Mouse (Mus musculus) liver, adult 2 months (tissue): ENCODE data around the gene Atp5b. TPM values are rescaled to one million over a fixed set of nuclear protein-coding genes. Genes with fewer than 3 reads are reported as not detected.
A peak's percentile ranks its signal among the peaks of the same experiment; 100 is the strongest.

Experiments used
- DNase-seq: peaks from one replicate; pipeline ENCODE4 v3.0.0-alpha.2; 2011; ENCODE audit warnings: low read depth, low spot score; ENCODE audit errors: extremely low read depth
- H3K27ac ChIP-seq: fragments of 200-500 bp; replicated peaks from 2 replicates; pipeline ENCODE4 v1.5.1; 2012; ENCODE audit warnings: low read depth, mild to moderate bottlenecking, control low read depth, inconsistent platforms, low read length; ENCODE audit not compliant: insufficient read depth
- H3K27me3 ChIP-seq: fragments of 200-500 bp; 2 replicates; pipeline ENCODE4 v1.6.1; 2012; ENCODE audit warnings: mild to moderate bottlenecking, moderate library complexity, low read length, inconsistent platforms; ENCODE audit not compliant: control insufficient read depth, insufficient read depth
- H3K36me3 ChIP-seq: fragments of 200-500 bp; 2 replicates; pipeline ENCODE4 v1.6.1; 2012; ENCODE audit warnings: low read length, inconsistent platforms; ENCODE audit not compliant: control insufficient read depth, insufficient read depth
- H3K4me1 ChIP-seq: fragments of 200-500 bp; 2 replicates; pipeline ENCODE4 v1.6.1; 2011; ENCODE audit warnings: low read length; ENCODE audit not compliant: control insufficient read depth, insufficient read depth
- H3K4me3 ChIP-seq: fragments of 200-500 bp; 2 replicates; pipeline ENCODE4 v1.5.1; 2011; ENCODE audit warnings: low read depth, mild to moderate bottlenecking, control low read depth, low read length, moderate library complexity; ENCODE audit not compliant: insufficient read depth
- H3K79me2 ChIP-seq: fragments of 200-500 bp; 2 replicates; pipeline ENCODE4 v1.6.1; 2012; ENCODE audit warnings: inconsistent platforms, mild to moderate bottlenecking, low read length, moderate library complexity; ENCODE audit not compliant: control insufficient read depth, insufficient read depth
- H3K9ac ChIP-seq: fragments of 200-500 bp; 2 replicates; pipeline ENCODE4 v1.6.1; 2012; ENCODE audit warnings: low read depth, mild to moderate bottlenecking, control low read depth, inconsistent platforms, low read length
- CTCF ChIP-seq: fragments of 200-500 bp; IDR thresholded peaks from 2 replicates; pipeline ENCODE4 v1.5.1; 2011; ENCODE audit warnings: low read depth, low read length, control low read depth
- POLR2A ChIP-seq: fragments of 200-500 bp; IDR thresholded peaks from 2 replicates; pipeline ENCODE4 v1.6.1; 2011; ENCODE audit warnings: low read length, control low read depth; ENCODE audit not compliant: insufficient read depth; ENCODE audit errors: extremely low read depth
- WGBS: fragments of 180-500 bp; shearing (Covaris S2); methylation state at CpG from one replicate; pipeline ENCODE4 v1.1.7; 2018; 5-methylcytosine and 5-hydroxymethylcytosine counted together
- polyA plus RNA-seq: library from polyadenylated mRNA; depleted of rRNA; stranded (reverse); fragments of >200 nt; gene quantifications from 2 replicates; pipeline ENCODE4 v1.2.3, GENCODE M21; 2012
- total RNA-seq: library from RNA; depleted of rRNA; stranded (reverse); fragments of >200 nt; gene quantifications from 2 replicates; pipeline ENCODE4 v1.2.3, GENCODE M21; 2014

Atp5b gene
- total and polyA plus RNA-seq, 2 experiments, result 1,653 to 2,841 TPM

DNA sequence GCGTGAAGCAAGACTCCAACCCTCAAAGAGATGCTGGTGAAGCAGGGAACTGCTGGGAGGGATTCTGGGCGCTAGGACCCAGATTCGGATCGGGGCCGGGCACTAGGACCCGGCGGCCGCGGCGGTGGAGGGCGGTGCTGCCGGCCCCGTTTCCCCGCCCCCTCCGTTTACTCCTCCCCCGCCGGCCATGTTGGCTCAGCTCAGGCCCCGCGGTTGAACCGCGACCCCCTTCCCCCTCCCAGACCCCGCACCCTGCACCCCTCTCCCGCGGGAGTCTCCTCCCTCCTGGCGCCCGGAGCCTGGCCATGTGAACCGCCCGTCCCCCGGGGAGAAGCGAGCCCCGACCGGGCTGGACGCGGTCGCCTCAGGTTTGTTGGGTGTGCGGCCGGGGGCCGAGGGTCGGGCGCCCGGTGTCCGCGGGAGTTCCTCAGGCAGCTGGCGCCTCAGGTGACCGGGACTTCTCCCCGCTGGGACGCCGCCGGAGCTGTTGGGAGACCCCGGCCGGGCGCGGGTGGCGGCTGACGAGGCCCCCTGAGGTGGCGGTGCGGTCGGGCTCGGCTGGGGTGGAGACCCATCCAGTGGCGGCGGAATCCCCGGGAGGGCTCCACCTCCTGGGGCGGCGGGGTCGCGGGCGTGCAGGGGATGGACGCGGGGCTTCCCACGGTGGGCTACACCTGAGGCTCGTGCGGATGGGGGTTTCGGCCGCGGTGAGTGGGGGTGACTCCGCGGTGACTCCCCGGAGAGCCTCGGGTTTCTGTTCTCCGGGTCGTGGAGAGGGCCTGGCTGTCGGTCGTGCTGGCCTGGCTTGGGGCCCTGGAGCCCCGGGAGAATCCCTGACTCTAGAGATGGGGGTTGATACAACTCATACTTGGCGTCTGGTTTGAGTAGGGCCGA lies 13.9 kb downstream of the Atp5b start:
- peak overlapping the region; percentile 87 for H3K9ac ChIP-seq
- H3K36me3 ChIP-seq, result no peaks in the 10 kb centered on the region
- WGBS, result under 1% methylated on average over 83 of the region's 86 CpGs
- no peaks in the 10 kb centered on the region for H3K27me3 ChIP-seq
- peaks cover 21% of the 10 kb centered on the region for H3K79me2 ChIP-seq
- H3K4me1 ChIP-seq, result peaks cover 18% of the 10 kb centered on the region
- H3K4me3 ChIP-seq, result peak overlapping the region; percentile 99
- DNase-seq, result peak; percentile 57
- H3K27ac ChIP-seq, result peak overlapping the region; percentile 43
- 0 out of 2 replicates have a peak, but pooled peaks have one; percentile 9 for TF ChIP-seq POLR2A
- no peak for TF ChIP-seq CTCF

DNA sequence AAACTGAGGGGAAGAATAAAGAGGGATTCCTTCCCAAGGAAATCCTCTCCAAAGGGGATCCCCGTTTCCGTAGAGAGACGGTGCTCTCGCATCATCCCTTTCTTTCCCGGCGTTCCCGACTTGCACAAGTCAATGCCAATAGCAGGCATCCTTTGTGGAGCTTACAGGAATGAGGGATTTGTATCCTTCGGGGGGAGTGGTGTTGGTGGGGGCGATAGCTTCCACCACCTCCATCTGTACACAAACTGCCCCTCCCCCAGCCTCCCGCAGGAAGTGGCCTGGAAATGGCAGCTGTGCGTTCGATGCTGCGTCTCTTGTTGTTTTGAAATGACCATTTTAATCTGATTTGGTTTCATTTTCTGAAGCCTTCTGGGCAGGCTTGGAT lies 14.5 kb downstream of the Atp5b start:
- H3K27me3 ChIP-seq, result no peaks in the 10 kb centered on the region
- peak; percentile 51 for DNase-seq
- H3K9ac ChIP-seq, result peak overlapping the region; percentile 87
- peak overlapping the region; percentile 43 for H3K27ac ChIP-seq
- H3K4me3 ChIP-seq, result peak overlapping the region; percentile 99
- H3K4me1 ChIP-seq, result peaks cover 20% of the 10 kb centered on the region
- no peak for TF ChIP-seq CTCF
- no peak for TF ChIP-seq POLR2A
- no peaks in the 10 kb centered on the region for H3K36me3 ChIP-seq
- peaks cover 21% of the 10 kb centered on the region for H3K79me2 ChIP-seq
- WGBS, result 0% methylated on average over 13 of the region's 13 CpGs

DNA sequence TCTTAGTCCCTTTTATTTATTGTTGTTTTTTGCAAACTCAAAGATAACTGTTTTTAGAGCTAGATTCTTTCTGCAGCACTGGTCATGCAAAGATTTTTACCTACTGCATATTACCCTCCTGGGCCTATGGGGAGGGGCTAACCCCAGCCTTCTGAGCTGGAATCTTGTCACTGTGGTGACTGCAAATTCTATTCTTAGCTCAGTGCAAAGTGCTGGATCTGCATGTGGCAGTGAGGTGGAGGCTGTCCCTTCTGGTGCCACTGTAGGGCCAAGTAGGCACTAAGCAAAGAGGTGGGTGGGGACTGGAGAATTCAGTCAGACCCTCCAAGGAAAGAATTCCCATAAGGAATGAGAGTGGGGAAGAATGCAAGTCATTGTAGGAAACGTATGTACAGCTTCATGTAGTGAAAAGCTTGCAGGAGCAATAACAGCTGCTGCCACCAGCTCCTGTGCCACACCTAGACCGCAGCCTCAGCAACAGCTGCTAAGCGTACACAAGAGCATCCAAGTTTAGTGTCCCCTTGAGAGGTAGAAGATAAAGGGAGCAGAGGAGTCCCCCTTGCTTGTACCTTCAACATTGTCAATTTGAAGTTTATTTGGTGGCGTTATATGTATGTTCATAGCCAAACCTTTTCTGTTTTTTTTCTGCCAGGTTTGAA lies 27.2 kb downstream of the Atp5b start:
- DNase-seq, result no peak
- Histone ChIP-seq H3K79me2 (peaks cover 3% of the 10 kb centered on the region; the same call in 1 of the 2 replicates), H3K27ac (no peak overlapping the region), H3K36me3 (peaks cover 58% of the 10 kb centered on the region), H3K4me1 (peaks cover 2% of the 10 kb centered on the region; the same call in 1 of the 2 replicates), H3K9ac (no peak overlapping the region), H3K4me3 (no peak overlapping the region), H3K27me3 (no peaks in the 10 kb centered on the region)
- TF ChIP-seq CTCF (no peak), POLR2A (no peak)
- WGBS, result 94% methylated on average over 4 of the region's 4 CpGs

DNA sequence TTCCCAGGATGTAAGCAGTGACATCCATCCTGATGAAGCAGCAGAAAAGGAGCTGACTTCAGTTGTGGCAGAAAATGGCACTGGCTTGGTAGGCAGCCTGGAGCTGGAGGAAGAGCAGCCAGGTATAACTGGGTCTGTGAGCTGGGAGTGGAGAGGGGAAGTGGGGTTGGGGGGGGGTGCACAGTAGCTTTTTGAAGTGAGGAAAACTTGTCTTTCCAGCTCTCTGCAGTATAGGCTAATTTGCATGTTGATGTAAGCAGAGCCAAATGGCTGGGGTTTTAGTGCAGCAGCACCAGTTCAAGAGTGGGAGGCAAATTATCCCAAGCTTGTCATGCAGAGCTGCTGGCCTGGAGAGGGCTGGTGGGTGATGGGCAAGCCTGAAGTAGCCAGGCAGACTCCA lies 28.2 kb downstream of the Atp5b start:
- H3K36me3 ChIP-seq, result peaks cover 66% of the 10 kb centered on the region
- H3K79me2 ChIP-seq, result no peaks in the 10 kb centered on the region; the same call in 1 of the 2 replicates
- H3K4me1 ChIP-seq, result peaks cover 2% of the 10 kb centered on the region; the same call in 1 of the 2 replicates
- no peak overlapping the region for H3K4me3 ChIP-seq
- TF ChIP-seq POLR2A (no peak), CTCF (no peak)
- DNase-seq, result no peak
- H3K27ac ChIP-seq, result no peak overlapping the region
- H3K9ac ChIP-seq, result no peak overlapping the region
- H3K27me3 ChIP-seq, result no peaks in the 10 kb centered on the region

DNA sequence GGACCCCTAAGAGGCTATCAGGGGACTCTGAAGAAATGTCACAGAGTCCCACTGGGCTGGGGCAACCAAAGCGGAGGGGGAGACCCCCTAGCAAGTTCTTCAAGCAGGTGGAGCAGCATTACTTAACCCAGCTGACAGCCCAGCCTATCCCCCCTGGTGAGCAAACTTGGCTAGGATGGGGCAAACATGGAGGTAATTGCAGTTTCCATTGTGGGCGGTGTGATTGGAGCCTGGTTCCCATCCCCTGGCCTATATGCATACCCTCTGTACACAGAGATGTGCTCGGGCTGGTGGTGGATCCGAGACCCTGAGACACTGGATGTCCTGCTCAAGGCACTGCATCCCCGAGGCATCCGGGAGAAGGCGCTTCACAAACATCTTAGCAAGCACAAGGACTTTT lies 40.8 kb downstream of the Atp5b start:
- Histone ChIP-seq H3K27ac (no peak overlapping the region), H3K36me3 (peaks cover 68% of the 10 kb centered on the region), H3K4me3 (no peak overlapping the region), H3K79me2 (no peaks in the 10 kb centered on the region), H3K9ac (no peak overlapping the region), H3K4me1 (no peaks in the 10 kb centered on the region), H3K27me3 (no peaks in the 10 kb centered on the region)
- WGBS, result 91% methylated on average over 7 of the region's 7 CpGs
- TF ChIP-seq CTCF, result no peak
- TF ChIP-seq POLR2A, result no peak
- DNase-seq, result no peak
